Mouse (Mus musculus) forebrain, embryonic 15.5 days (tissue): ENCODE results near the gene Bcas3. TPM values are rescaled to one million over a fixed set of nuclear protein-coding genes. Genes with fewer than 3 reads are reported as not detected.

Experiments used
- ATAC-seq: fragments of 200-750 bp; cut with Nextera tagmentation; replicated peaks from 2 replicates; pipeline ENCODE4 v1.8.0; 2017; ENCODE audit warnings: mild to moderate bottlenecking, moderate TSS enrichment, moderate library complexity
- H3K27ac ChIP-seq: fragments of 300-500 bp; sonication (generic); replicated peaks from 2 replicates; pipeline ENCODE4 v1.5.1; 2015; ENCODE audit warnings: mild to moderate bottlenecking, inconsistent platforms
- H3K27me3 ChIP-seq: fragments of 300-500 bp; sonication (generic); 2 replicates; pipeline ENCODE4 v1.6.1; 2015; ENCODE audit warnings: inconsistent platforms
- H3K36me3 ChIP-seq: fragments of 300-500 bp; sonication (generic); 2 replicates; pipeline ENCODE4 v1.6.1; 2015; ENCODE audit warnings: mild to moderate bottlenecking, inconsistent platforms
- H3K4me1 ChIP-seq: fragments of 300-500 bp; sonication (generic); 2 replicates; pipeline ENCODE4 v1.6.1; 2015; ENCODE audit warnings: inconsistent platforms
- H3K4me2 ChIP-seq: fragments of 300-500 bp; sonication (generic); replicated peaks from 2 replicates; pipeline ENCODE4 v1.6.1; 2015; ENCODE audit warnings: mild to moderate bottlenecking, inconsistent platforms
- H3K4me3 ChIP-seq: fragments of 300-500 bp; sonication (generic); 2 replicates; pipeline ENCODE4 v1.5.1; 2015; ENCODE audit warnings: mild to moderate bottlenecking, inconsistent platforms
- H3K9ac ChIP-seq: fragments of 300-500 bp; sonication (generic); replicated peaks from 2 replicates; pipeline ENCODE4 v1.6.1; 2015; ENCODE audit warnings: mild to moderate bottlenecking, inconsistent platforms
- H3K9me3 ChIP-seq: fragments of 300-500 bp; sonication (generic); 2 replicates; pipeline ENCODE4 v1.6.1; 2016; ENCODE audit warnings: inconsistent platforms
- WGBS: fragments of 180-500 bp; shearing (Covaris S2); methylation state at CpG from one replicate; pipeline ENCODE4 v1.1.7; 2015; ENCODE audit warnings: mixed read lengths; 5-methylcytosine and 5-hydroxymethylcytosine counted together
- polyA plus RNA-seq: library from polyadenylated mRNA; unstranded; fragments of >200 nt; fragmentation: Nextera tagmentation; extraction: Ambion mirVana; gene quantifications from 2 replicates; pipeline ENCODE4 v1.2.1, GENCODE M21; 2015

The Bcas3 gene
- polyA plus RNA-seq, 1 experiment from 2014 or later = 30.1 TPM

- peaks cover 39% of the 10 kb centered on the region for H3K4me1 ChIP-seq
Observed at GRCm38 (mm10) chr11:85836523-85837290, 483.7 kb downstream of the Bcas3 start.

DNA sequence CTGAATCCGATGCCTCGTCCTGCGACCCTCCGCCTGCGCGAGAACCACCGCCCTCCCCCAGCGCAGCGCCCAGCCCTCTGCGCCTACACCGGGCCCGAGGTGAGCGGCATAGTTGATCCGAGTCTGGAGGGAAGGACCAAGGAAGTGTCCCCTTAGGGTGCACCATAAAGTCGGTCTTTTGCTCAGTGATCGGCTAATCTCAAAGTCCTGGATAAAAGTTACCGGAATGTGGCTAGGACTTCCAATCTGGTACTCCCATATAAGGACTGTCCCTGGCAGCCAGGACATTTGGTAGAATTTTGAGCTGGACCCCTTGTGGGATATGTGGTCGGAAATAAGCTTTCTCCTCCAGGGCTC is 484.3 kb downstream of the Bcas3 start:
- no peak for ATAC-seq
- Histone ChIP-seq H3K4me1 (peaks cover 36% of the 10 kb centered on the region), H3K9me3 (no peaks in the 10 kb centered on the region), H3K27ac (no peak overlapping the region), H3K27me3 (peaks cover 85% of the 10 kb centered on the region), H3K9ac (no peak overlapping the region), H3K4me3 (no peak overlapping the region; the same call in 1 of the 2 replicates), H3K4me2 (no peak overlapping the region), H3K36me3 (no peaks in the 10 kb centered on the region)
- under 1% methylated on average over 18 of the region's 18 CpGs for WGBS

More at GRCm38 (mm10) chr11:85836523-85837290, 483.7 kb downstream of the Bcas3 start:
- H3K4me3 ChIP-seq = no peak overlapping the region; the same call in 1 of the 2 replicates
- no peak overlapping the region for H3K27ac ChIP-seq
- H3K27me3 ChIP-seq = peaks cover 87% of the 10 kb centered on the region
- H3K9ac ChIP-seq = no peak overlapping the region
- H3K4me2 ChIP-seq = no peak overlapping the region
- no peaks in the 10 kb centered on the region for H3K9me3 ChIP-seq
- WGBS = 2% methylated on average over 32 of the region's 32 CpGs
- ATAC-seq = no peak
- H3K36me3 ChIP-seq = no peaks in the 10 kb centered on the region

- Histone ChIP-seq H3K9ac (no peak overlapping the region), H3K27ac (no peak overlapping the region), H3K36me3 (no peaks in the 10 kb centered on the region), H3K27me3 (peaks cover 86% of the 10 kb centered on the region), H3K4me1 (peaks cover 36% of the 10 kb centered on the region), H3K4me2 (0 out of 2 replicates have a peak overlapping the region, but pooled peaks have one; percentile 2), H3K4me3 (peak overlapping the region; percentile 13), H3K9me3 (no peaks in the 10 kb centered on the region)
- no peak for ATAC-seq
- WGBS = 2% methylated on average over 59 of the region's 67 CpGs
Observed at GRCm38 (mm10) chr11:85837648-85838423, 484.9 kb downstream of the Bcas3 start.

DNA sequence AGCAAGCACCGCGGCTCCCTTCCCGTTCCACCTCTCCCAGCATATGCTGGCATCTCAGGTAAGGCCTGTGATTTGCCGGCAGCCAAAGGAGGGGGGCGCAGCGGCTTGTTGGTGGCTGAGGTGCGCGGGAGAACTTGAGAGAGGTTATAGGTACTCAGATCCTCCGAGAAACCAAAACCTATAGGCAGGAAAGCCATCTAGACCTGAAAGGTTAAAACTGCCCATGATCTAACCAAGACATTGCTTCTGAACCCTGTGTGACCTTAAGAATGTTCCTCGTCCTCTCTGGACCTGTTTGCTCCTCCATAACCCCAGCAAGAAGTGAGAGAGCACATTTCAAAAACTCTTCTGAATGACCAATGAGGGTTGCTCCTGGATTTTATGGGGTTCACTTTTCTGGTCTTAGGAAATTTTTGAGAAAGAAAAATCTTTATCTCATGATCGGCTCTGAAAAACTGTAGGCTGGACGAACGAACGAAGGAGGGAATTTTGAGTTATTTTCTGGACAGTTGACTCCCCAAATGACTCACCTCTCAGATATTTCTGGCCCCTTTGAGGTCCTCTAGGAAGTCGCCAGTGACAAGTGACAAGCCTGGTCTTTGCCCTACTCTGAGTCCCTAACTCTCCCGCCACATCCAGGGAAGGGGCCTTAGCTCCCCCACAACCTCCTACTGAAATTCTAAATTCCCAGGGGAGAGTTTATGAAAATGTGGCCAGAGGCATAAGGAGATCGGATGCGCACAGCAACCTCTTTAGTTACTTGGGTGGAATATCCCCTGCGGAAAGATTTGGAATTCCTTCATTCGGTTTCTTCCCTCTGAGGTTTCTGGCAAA is 485.7 kb downstream of the Bcas3 start:
- Histone ChIP-seq H3K4me2 (no peak overlapping the region), H3K9ac (no peak overlapping the region), H3K4me3 (peak overlapping the region; percentile 13), H3K9me3 (no peaks in the 10 kb centered on the region), H3K4me1 (peaks cover 37% of the 10 kb centered on the region), H3K27ac (no peak overlapping the region), H3K36me3 (no peaks in the 10 kb centered on the region), H3K27me3 (peaks cover 94% of the 10 kb centered on the region)
- WGBS = 4% methylated on average over 20 of the region's 20 CpGs
- ATAC-seq = no peak

DNA sequence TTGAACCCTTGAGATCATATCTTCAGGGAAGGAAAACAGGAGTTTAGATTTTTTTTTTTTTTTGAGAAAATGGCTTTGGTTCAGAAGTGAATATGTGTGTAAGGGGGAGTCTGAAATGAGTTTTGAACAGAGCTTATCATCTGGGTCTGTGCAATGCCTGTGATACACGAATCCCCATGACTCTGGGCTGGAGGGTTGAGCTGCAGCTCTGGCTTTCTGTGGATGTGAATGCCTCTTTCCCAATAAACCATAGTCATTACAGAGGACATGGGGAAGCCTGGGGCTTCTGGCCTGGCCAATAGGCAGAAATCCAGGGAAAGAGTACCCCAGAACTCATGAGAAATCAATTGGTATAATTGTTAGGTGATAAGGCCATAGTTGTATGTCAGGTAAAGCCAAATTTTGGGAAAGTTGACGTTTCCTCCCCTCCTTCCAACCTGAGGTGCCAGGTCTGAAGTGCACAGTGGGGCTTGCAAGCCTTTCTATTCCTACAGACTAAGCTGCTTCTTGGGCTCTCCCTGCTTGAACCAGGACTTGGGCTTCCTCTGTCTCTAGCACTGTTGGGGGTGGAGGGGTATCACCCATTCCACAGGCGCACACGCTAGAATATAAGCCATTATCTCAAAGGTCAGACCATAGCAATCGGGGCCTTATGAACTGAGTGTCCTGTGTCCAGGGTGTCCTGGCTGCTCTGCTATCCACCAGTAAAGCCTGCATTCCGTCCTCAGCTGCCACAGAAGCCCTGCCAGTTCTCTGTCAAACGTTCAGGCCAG is 486.5 kb downstream of the Bcas3 start:
- WGBS = 6% methylated on average over 7 of the region's 7 CpGs
- peaks cover 95% of the 10 kb centered on the region for H3K27me3 ChIP-seq
- no peaks in the 10 kb centered on the region for H3K9me3 ChIP-seq
- no peak for ATAC-seq
- H3K36me3 ChIP-seq = no peaks in the 10 kb centered on the region
- no peak overlapping the region for H3K4me3 ChIP-seq
- no peak overlapping the region for H3K4me2 ChIP-seq
- H3K4me1 ChIP-seq = peaks cover 45% of the 10 kb centered on the region
- H3K27ac ChIP-seq = no peak overlapping the region
- H3K9ac ChIP-seq = no peak overlapping the region

DNA sequence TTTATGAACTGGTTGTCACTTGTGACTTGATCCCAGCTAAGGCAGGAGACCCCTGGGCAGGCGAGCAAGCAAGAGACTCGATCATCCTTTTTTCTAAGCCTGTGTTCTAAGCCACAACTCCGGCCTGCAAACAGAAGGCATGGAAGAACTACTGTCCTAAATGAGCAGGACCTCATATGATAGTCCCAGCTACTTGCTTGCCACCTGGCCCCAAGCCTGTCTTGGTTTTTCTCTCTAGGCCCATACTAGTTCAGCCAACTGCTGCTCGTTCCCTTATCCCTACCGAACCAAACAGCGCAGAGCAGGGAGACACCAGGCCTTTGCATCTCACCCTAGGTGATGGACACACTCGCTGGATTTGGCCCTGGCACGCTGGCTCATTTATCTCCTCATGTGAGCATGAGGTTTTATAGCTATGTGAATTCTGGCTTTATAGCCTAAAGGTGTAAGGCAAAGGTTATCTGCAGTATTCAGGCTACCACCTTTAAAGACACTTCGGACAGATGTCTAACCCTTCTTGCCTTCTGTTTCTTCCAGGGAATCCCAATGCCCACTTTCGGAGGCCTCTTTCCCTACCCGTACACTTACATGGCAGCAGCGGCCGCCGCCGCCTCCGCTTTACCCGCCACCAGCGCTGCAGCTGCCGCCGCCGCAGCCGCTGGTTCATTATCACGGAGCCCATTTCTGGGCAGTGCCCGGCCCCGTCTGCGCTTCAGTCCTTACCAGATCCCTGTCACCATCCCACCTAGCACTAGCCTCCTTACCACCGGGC is 487.2 kb downstream of the Bcas3 start:
- no peak overlapping the region; the same call in 1 of the 2 replicates for H3K4me2 ChIP-seq
- no peaks in the 10 kb centered on the region for H3K36me3 ChIP-seq
- H3K9me3 ChIP-seq = no peaks in the 10 kb centered on the region
- peaks cover 95% of the 10 kb centered on the region for H3K27me3 ChIP-seq
- H3K4me1 ChIP-seq = peaks cover 47% of the 10 kb centered on the region
- no peak overlapping the region for H3K27ac ChIP-seq
- no peak for ATAC-seq
- 0 out of 2 replicates have a peak overlapping the region, but pooled peaks have one; percentile 5 for H3K4me3 ChIP-seq
- 5% methylated on average over 27 of the region's 27 CpGs for WGBS
- no peak overlapping the region for H3K9ac ChIP-seq

GRCm38 (mm10) chr11:85840803-85841145 is 487.8 kb downstream of the Bcas3 start:
- H3K9ac ChIP-seq = no peak overlapping the region
- H3K9me3 ChIP-seq = no peaks in the 10 kb centered on the region
- 0 out of 2 replicates have a peak overlapping the region, but pooled peaks have one; percentile 5 for H3K4me3 ChIP-seq
- no peak for ATAC-seq
- peaks cover 47% of the 10 kb centered on the region for H3K4me1 ChIP-seq
- WGBS = under 1% methylated on average over 21 of the region's 21 CpGs
- peaks cover 95% of the 10 kb centered on the region for H3K27me3 ChIP-seq
- H3K36me3 ChIP-seq = no peaks in the 10 kb centered on the region
- no peak overlapping the region; the same call in 1 of the 2 replicates for H3K4me2 ChIP-seq
- H3K27ac ChIP-seq = no peak overlapping the region

- Histone ChIP-seq H3K9ac (no peak overlapping the region), H3K4me3 (no peak overlapping the region), H3K36me3 (no peaks in the 10 kb centered on the region), H3K27ac (no peak overlapping the region), H3K4me2 (peak overlapping the region; percentile 46), H3K27me3 (peaks cover 95% of the 10 kb centered on the region), H3K9me3 (no peaks in the 10 kb centered on the region), H3K4me1 (peaks cover 47% of the 10 kb centered on the region)
- 10% methylated on average over 8 of the region's 8 CpGs for WGBS
- no peak for ATAC-seq
Observed at GRCm38 (mm10) chr11:85841211-85841681, 488.3 kb downstream of the Bcas3 start.

GRCm38 (mm10) chr11:85841980-85842379 is 489.0 kb downstream of the Bcas3 start:
- 0% methylated on average over 32 of the region's 32 CpGs for WGBS

GRCm38 (mm10) chr11:85842596-85843346 is 489.8 kb downstream of the Bcas3 start:
- no peaks in the 10 kb centered on the region for H3K36me3 ChIP-seq
- peak overlapping the region; percentile 89 for H3K4me2 ChIP-seq
- peak overlapping the region; percentile 43 for H3K4me3 ChIP-seq
- 4% methylated on average over 24 of the region's 24 CpGs for WGBS
- H3K27ac ChIP-seq = no peak overlapping the region
- ATAC-seq = no peak
- H3K9me3 ChIP-seq = no peaks in the 10 kb centered on the region
- no peak overlapping the region for H3K9ac ChIP-seq
- peaks cover 85% of the 10 kb centered on the region for H3K27me3 ChIP-seq
- H3K4me1 ChIP-seq = peaks cover 39% of the 10 kb centered on the region

More at GRCm38 (mm10) chr11:85841980-85842379, 489.0 kb downstream of the Bcas3 start:
- peak; percentile 65 for ATAC-seq
- no peaks in the 10 kb centered on the region for H3K36me3 ChIP-seq
- H3K4me1 ChIP-seq = peaks cover 47% of the 10 kb centered on the region
- H3K27ac ChIP-seq = no peak overlapping the region
- peak overlapping the region; percentile 2; the same call in 1 of the 2 replicates for H3K9ac ChIP-seq
- H3K4me2 ChIP-seq = peak overlapping the region; percentile 46
- H3K4me3 ChIP-seq = peak overlapping the region; percentile 29
- H3K27me3 ChIP-seq = peaks cover 93% of the 10 kb centered on the region
- no peaks in the 10 kb centered on the region for H3K9me3 ChIP-seq
